Mouse (Mus musculus) brain, embryonic 18.5 days (tissue): ENCODE data around the gene Hist1h1d.
"Not testable (repeated sequence)": the region's sequence is repeated elsewhere in the genome, so short reads cannot be mapped to it uniquely, and the experiment has no call there.

Experiments used
- DNase-seq: peaks from one replicate; pipeline ENCODE4 v3.0.0-alpha.2; 2012; ENCODE audit warnings: low read depth, low spot score

The Hist1h1d gene

DNA sequence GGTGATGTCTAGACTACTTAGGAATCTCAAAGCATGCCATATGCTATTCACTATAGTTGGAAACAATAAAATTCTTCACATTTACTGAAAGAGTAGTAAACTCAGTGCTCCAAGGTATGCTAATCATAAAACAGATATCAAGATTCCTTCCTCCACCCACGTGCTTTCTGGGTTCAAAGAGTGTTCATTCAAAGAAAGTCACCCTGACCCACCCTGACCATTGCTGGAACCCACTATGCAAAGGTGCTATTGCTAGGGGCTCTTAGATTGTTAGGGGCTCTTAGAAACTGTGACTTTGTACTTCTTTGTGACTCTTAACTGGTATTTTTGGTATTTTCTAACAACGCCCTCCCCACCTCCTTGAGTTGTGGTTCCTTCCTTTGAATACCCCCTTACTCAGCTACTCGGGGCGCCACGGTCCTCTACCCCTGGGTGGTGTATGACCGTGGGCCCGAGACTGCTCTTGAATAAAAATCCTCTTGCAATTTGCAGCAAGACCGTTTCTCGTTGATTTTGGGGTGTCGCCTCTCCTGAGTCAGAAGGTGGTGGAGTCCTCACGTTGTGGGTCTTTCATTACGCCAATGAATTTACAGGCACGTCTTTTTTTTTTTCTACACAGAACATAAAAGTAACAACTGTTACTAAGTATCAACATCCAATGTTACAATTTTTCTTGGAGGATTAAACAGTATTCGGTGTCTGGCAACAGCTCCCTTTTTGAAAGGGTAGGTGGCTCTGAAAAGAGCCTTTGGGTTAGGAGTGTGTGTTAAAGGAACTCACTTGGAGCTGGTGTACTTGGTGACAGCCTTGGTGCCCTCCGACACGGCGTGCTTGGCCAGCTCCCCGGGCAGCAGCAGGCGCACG, 20.2 kb downstream of the Hist1h1d start:
- DNase-seq = not testable (repeated sequence)

GRCm38 (mm10) chr13:23573898-23574524, 20.9 kb downstream of the Hist1h1d start, which contains the start of the genes Hist1h2bf and Hist1h2ad:
TSS of gene Hist1h2bf (minus strand) at chr13:23574196.
TSS of gene Hist1h2ad (plus strand) at chr13:23574381.
- peak; percentile 98 for DNase-seq

DNA sequence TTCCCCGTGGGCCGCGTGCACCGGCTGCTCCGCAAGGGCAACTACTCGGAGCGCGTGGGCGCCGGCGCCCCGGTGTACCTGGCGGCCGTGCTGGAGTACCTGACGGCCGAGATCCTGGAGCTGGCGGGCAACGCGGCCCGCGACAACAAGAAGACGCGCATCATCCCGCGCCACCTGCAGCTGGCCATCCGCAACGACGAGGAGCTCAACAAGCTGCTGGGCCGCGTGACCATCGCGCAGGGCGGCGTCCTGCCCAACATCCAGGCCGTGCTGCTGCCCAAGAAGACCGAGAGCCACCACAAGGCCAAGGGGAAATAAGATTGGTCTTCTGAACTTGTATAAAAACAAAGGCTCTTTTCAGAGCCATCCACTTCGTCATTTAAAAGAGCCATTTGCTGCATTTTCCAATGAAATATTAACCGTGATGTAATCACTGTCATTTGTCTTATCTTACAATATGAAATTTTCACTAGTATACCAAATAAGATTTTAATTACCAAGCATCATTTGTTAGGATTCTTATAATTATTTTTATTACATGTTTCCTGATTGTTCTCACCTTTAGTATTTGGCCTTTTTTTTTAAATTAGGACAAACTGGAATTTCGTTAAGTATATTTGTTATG, 21.6 kb downstream of the Hist1h1d start:
- not testable (repeated sequence) for DNase-seq

DNA sequence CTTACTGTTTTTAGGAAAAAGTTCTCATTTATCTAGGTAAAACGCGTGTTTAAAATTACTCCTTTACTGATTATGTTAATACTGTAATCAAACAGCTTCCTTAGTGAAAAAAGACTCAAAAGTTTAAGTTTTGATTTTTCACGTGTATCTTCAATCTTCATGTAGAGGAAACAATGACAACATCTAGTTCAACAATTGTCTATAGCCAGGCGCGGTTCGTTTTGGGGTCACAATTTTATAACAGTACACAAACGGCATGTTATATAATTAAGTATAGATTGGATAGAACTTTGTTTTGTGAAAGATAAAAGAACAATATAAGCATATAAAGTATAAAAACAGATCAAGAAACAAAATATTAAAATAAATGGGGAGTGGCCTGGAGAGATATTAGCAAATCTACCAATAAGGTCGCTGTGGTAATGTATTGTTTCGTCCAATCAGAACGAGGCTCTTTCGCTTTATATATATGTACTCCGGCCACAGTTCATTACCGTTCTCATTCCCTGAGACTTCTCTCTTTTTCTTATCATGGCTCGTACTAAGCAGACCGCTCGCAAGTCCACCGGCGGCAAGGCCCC, 22.3 kb downstream of the Hist1h1d start, which contains the start of gene Hist1h3d:
Hist1h3d (plus strand) TSS at position 493 of the 581 bp plus-strand sequence.
- DNase-seq = peak; percentile 77

GRCm38 (mm10) chr13:23575864-23576313, 22.8 kb downstream of the Hist1h1d start:
- DNase-seq = not testable (repeated sequence)

DNA sequence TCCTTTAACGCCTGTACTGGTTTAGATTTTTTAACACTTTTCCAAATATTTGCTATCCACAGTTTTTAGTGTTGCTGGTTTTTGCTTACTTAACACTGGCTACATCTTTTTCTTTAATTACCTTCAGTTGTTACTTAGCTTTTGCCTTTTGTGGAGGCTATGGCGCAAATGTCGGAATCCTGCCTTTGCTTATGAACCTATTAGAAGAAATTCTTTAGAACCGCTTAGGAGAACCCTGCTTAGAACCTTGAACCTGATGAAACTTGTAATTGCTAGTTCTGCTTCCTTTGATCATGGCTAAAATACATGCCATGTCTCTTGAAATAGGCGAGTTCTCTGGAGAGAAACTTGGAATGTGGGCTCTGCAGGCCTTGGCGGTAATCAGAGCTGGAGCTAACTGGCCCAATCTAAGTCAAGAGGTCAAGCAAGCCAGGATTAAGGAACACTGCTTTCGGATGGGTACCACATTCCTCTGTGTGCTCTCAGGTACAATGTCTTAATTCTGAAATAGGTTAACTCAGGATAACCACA, 23.4 kb downstream of the Hist1h1d start:
- DNase-seq = no peak

DNA sequence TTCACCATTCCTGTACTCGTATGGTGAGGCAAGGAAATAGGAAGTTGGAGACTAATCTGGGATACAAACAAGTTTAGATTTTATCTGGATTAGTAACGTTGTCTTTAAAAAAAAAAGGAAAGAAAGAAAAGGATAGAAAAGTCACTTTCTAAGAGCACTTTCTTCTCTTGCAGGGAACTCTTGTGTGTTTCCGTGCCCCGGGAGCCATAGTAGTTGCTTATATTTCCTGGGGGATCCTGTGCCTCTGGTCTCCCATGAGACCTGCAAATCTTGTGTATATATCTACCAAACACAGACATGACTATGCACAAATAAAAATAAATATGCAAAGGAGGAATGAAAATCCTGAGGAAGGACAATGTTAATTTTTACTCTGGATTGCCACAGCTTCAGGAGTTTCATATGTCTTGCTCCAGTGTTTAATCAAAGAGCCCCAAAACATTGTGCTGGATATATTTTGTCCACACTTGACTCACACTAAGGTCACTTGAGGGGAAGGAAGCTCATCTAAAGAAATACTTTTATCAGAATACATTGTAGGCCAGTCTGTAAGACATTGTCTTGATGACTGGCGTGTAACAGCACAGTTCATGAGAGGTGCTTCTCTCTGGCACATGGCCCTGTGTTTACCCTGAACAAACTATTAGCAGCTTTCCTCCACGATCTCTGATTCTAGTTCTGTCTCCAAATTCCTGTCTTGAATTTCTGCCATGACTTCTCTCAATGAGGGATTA, 24.0 kb downstream of the Hist1h1d start:
- DNase-seq = no peak

GRCm38 (mm10) chr13:23577835-23578234, 24.8 kb downstream of the Hist1h1d start:
- no peak for DNase-seq

GRCm38 (mm10) chr13:23581408-23582218, 28.6 kb downstream of the Hist1h1d start, which contains the start of gene Hist1h4d:
TSS of gene Hist1h4d (plus strand) at chr13:23581598.
- DNase-seq = peak; percentile 96

- no peak for DNase-seq
These were observed 29.4 kb downstream of the Hist1h1d start for GRCm38 (mm10) chr13:23582219-23583056.

GRCm38 (mm10) chr13:23583387-23584068, 30.5 kb downstream of the Hist1h1d start:
- no peak for DNase-seq

GRCm38 (mm10) chr13:23584331-23584730, 31.3 kb downstream of the Hist1h1d start:
- no peak for DNase-seq

DNA sequence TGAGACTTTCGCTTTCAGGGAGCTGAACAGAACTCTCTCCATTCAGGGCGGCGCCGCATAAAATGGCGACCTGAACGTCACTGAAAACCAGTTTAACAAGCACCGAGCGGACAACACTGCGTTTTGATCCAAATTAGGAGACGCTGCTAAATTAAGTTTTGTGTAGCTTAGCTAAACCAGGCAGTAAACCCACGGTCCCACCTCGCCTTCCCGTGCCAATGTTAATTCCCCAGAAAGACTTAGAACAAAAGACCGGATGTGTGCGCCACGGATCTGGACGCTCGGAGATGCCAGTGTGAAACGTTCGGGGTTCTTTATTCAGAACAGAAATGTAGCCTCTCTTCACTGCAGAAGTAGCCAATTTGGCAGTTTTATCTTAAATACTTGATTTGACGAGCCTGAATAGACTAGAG, 32.0 kb downstream of the Hist1h1d start:
- DNase-seq = no peak

GRCm38 (mm10) chr13:23585442-23586098, 32.5 kb downstream of the Hist1h1d start:
- peak; percentile 92 for DNase-seq

DNA sequence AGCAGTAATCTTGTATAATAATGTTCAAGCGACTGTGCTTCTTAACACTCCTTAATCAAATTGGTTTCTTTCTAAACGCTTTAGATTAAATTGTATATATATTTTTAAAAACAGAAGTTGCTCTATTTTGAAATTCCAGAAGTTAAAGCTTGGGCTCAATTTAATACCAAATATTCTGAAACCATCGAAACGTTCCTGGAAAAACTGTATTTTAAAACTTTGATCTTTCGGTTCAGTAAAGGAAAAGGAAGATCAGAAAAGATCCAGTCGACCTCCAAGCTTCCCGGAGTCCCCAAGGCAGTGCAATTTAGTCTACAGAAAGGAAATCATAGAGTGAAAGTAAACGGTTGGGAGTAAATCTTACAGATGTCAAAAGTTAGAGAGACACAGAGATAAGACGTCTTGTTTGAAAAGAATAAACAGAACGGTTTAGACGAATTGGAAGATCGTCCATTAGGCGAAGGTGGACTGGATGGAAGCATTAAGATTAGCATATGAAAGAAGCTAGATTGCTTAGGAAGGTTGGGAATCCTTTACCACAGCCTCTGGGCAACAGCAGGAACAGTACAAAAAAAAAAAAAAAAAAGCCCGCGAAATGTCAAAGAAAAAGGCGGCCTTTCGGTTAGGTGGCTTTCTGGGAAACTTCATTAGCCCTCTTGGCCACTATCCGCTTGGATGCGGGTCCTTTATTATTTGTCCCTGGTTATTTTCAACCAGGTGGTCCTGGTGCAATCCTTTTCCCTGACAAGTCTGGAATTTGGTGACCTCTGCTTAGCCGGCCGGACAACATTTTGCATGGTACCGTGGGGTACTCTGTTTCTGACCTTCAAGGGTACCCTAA, 33.3 kb downstream of the Hist1h1d start:
- DNase-seq = no peak

- no peak for DNase-seq
These were observed 33.8 kb downstream of the Hist1h1d start for GRCm38 (mm10) chr13:23586940-23587225.

- DNase-seq = no peak
These were observed 38.1 kb downstream of the Hist1h1d start for GRCm38 (mm10) chr13:23591206-23591605.
